Mouse (Mus musculus) MEL-GATA-1-ER (cell line): ENCODE data around the gene Nat8f4.
"Not testable (repeated sequence)": the region's sequence is repeated elsewhere in the genome, so short reads cannot be mapped to it uniquely, and the experiment has no call there.

Source experiments
- DNase-seq: peaks from one replicate; pipeline ENCODE4 v3.0.0-alpha.2; 2012; ENCODE audit warnings: low read depth; ENCODE audit errors: extremely low read depth

Gene Nat8f4

GRCm38 (mm10) chr6:85904642-85905061 lies at the start of gene Nat8f4:
Gene Nat8f4, minus strand, starts transcription at chr6:85904884.
- DNase-seq, result peak; percentile 41

- DNase-seq, result no peak
Observed at GRCm38 (mm10) chr6:85948549-85948948, 43.9 kb upstream of the Nat8f4 start.

GRCm38 (mm10) chr6:85942469-85942868 lies 37.8 kb upstream of the Nat8f4 start:
- no peak for DNase-seq

DNA sequence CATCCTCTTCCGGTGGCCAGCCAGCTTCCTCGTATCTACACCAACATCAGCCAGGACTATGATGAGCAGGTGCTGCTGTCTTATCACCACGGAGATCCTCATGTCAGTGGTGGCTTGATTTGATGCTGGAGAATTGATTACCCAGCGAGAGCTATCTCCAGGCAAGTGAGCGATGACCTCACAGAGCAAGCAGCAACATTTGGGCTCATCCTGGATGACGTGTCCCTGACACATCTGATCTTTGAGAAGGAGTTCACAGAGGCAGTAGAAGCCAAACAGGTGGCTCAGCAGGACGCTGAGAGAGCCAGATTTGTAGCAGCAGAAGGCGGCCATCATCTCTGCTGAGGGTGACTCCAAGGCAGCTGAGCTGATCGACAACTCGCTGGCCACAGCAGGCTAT lies 34.0 kb upstream of the Nat8f4 start:
- DNase-seq, result no peak

- peak; percentile 76 for DNase-seq
Observed at GRCm38 (mm10) chr6:85936508-85937465, 32.1 kb upstream of the Nat8f4 start.

GRCm38 (mm10) chr6:85935646-85936045 lies 31.0 kb upstream of the Nat8f4 start:
- no peak for DNase-seq

- DNase-seq, result no peak
Observed at GRCm38 (mm10) chr6:85934047-85934446, 29.4 kb upstream of the Nat8f4 start.

- DNase-seq, result no peak
Observed at GRCm38 (mm10) chr6:85929312-85929711, 24.6 kb upstream of the Nat8f4 start.

DNA sequence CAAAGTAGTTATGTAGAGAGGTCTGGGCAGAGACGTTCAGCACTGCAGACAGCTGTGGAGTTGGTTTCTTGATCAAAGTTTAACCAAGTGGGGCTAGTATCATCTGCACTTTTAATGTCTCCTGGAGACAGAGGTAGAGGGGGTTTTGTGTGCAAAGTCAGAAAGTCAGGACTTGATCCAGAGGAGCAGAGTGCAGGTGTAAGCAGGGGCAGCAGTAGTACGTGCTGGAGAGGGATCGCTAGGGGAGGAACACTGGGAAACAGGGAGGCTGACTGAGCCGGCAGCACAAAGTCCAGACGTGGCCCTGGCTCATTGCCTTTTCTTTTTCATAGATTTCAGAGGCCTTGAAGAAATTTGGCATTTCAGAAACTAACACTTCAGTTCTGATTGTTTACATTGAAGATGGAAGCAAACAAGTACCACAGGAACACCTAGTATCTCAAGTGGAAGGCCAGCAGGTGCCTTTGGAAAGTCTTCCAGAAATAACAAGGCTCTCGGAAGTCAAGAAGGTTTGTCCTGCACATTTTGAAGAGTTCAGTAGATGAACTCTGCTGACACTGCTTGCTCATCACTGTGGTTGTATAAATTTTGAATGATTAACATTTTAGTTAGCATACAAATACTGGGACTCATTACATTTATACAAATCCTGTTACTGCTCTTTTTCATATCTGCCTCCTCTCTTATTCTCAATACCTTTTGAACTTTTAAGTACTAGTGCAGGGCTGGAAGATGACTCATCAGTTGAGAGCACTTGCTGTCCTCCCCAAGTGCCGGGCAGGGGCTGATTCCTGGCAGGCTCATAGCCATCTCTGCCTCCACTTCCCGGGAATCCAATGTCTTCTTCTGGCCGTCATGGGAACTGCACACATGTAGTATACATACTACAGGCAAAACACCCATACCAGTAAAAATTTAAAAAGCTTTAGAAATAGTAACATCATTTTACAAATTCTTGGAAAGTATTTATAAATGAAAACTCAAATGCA lies 23.1 kb upstream of the Nat8f4 start:
- no peak for DNase-seq

- no peak for DNase-seq
Observed at GRCm38 (mm10) chr6:85926709-85927108, 22.0 kb upstream of the Nat8f4 start.

- no peak for DNase-seq
Observed at GRCm38 (mm10) chr6:85923643-85924042, 19.0 kb upstream of the Nat8f4 start.

- no peak for DNase-seq
Observed at GRCm38 (mm10) chr6:85919401-85919800, 14.7 kb upstream of the Nat8f4 start.

DNA sequence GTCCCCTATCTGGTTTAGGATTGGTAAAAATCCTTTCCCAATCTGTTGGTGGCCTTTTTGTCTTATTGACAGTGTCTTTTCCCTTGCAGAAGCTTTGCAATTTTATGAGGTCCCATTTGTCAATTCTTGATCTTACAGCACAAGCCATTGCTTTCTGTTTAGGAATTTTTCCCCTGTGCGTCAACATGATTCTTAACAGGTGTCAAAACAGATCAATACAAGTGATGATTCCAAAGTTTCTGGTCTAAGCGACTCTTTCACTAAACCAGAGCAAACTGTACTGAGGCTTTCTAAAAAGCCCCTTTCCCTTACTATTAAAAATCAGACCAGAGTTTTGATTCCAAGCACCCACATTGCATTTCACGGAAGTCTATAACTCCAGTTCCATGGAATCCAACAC lies 13.7 kb upstream of the Nat8f4 start:
- DNase-seq, result not testable (repeated sequence)

- no peak for DNase-seq
Observed at GRCm38 (mm10) chr6:85916596-85916995, 11.9 kb upstream of the Nat8f4 start.

DNA sequence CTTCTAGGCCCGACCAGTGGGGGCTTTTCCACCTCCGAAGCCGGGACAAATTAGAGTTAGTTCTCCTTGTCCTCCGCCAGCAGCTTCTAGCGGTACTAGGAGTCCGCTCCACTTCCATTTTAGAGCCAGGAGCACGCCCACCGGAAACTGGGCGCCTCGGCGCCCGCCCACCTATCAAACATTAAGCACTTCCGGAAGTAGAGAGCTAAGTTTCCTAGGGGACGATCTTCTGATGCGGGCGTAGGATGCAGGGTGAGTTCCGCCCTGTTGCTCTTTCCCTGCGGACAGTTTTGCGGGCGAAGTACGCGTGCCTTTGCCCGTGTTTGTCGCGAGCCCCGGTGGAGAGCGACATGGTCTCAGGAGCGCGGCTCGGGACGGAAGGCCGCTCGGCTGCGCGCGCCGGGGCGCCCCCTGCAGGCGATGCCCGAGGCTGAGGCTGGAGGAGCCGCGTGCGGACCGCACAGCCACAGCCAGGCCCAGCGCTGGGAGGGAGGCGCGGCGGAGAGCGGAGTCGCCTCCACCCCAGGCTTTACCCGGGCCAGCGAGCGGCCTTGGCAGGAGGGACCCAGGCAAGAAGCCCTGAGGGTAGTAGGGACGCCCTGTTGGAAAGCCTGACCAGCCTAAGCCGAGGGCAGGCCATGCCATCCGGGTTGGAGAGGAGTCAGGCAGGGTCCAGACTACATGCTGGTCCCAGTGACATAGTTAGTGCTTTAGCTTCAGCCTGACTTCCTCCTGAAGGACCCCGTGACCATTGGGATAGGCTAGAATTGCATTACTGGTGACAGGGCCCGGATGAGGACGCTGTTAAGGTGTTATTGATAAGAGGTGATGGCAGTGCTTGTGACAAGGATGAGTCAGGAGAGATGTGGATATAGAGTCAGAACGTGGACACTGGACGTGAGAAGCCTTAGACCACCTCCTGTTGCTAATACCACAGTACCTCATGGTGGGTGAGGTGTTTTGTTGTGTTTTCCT lies 11.1 kb upstream of the Nat8f4 start, which contains the start of gene Nat8f1:
TSS of gene Nat8f1 (minus strand) at position 149 of the 975 bp plus-strand sequence.
- DNase-seq, result peak; percentile 90

- peak; percentile 24 for DNase-seq
Observed at GRCm38 (mm10) chr6:85915141-85915538, 10.5 kb upstream of the Nat8f4 start.

DNA sequence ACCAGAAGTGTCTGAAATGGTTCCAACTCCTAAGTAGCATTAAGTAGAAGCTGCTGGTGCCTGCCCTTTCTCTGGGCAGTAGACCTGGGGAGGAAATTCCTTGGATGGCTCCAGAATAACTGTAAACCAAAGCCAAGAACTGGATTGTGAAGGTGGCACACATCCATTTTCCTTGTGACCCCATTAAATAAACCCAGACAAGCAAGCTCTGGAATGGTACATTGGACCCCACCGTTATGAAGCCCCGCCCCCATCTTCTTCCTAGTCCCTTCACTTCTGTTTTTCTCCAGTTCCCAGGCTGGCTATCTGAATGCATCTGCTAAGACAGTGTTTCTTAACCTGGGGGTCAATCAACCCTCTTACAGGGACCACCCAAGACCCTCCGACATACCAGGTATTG lies 6.9 kb upstream of the Nat8f4 start, which contains the start of gene Tprkb:
TSS of gene Tprkb (plus strand) at position 279 of the 400 bp plus-strand sequence.
- no peak for DNase-seq

- DNase-seq, result no peak
Observed at GRCm38 (mm10) chr6:85909704-85910103, 5.0 kb upstream of the Nat8f4 start.

DNA sequence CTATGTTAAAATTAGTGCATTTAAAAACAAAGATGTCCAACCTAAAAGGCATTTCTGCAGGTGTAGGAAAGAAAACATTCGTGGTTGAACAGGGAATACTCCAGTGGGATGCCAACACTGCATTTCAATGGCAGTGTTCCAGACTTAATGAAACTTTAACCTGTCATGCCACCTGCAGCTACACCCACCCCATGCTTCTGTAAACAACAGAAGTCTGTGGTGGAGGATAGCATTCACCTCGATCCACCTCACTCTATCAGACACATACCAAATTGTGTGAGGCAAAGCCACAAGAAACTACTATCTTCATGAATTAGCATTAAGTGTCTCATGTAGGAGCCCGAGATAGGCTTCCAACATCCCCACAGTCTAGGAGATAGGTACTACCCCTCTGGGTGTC lies 3.7 kb upstream of the Nat8f4 start:
- DNase-seq, result no peak

- DNase-seq, result not testable (repeated sequence)
Observed at GRCm38 (mm10) chr6:85906911-85907351, 2.2 kb upstream of the Nat8f4 start.
